Mouse (Mus musculus) liver, embryonic 15.5 days (tissue): ENCODE results near the gene Gm49320. TPM values are rescaled to one million over a fixed set of nuclear protein-coding genes. Genes with fewer than 3 reads are reported as not detected.
A peak's percentile ranks its signal among the peaks of the same experiment; 100 is the strongest.
"Not testable (repeated sequence)": the region's sequence is repeated elsewhere in the genome, so short reads cannot be mapped to it uniquely, and the experiment has no call there.

Source experiments
- ATAC-seq: fragments of 200-750 bp; cut with Nextera tagmentation; 2 replicates; pipeline ENCODE4 v1.8.0; 2017; ENCODE audit warnings: moderate number of reproducible peaks, mild to moderate bottlenecking, moderate library complexity; ENCODE audit not compliant: insufficient read depth
- H3K27ac ChIP-seq: fragments of 300-500 bp; sonication (generic); replicated peaks from 2 replicates; pipeline ENCODE4 v1.5.1; 2015; ENCODE audit warnings: mild to moderate bottlenecking, inconsistent platforms
- H3K27me3 ChIP-seq: fragments of 300-500 bp; sonication (generic); 2 replicates; pipeline ENCODE4 v1.6.1; 2015; ENCODE audit warnings: mild to moderate bottlenecking, inconsistent platforms
- H3K36me3 ChIP-seq: fragments of 300-500 bp; sonication (generic); replicated peaks from 2 replicates; pipeline ENCODE4 v1.6.1; 2015; ENCODE audit warnings: moderate library complexity, mild to moderate bottlenecking, inconsistent platforms
- H3K4me1 ChIP-seq: fragments of 300-500 bp; sonication (generic); replicated peaks from 2 replicates; pipeline ENCODE4 v1.6.1; 2015; ENCODE audit warnings: inconsistent platforms
- H3K4me2 ChIP-seq: fragments of 300-500 bp; sonication (generic); 2 replicates; pipeline ENCODE4 v1.6.1; 2015; ENCODE audit warnings: moderate library complexity, mild to moderate bottlenecking, inconsistent platforms
- H3K4me3 ChIP-seq: fragments of 300-500 bp; sonication (generic); replicated peaks from 2 replicates; pipeline ENCODE4 v1.5.1; 2015; ENCODE audit warnings: mild to moderate bottlenecking, inconsistent platforms
- H3K9ac ChIP-seq: fragments of 300-500 bp; sonication (generic); 2 replicates; pipeline ENCODE4 v1.6.1; 2015; ENCODE audit warnings: moderate library complexity, mild to moderate bottlenecking, inconsistent platforms
- H3K9me3 ChIP-seq: fragments of 300-500 bp; sonication (generic); replicated peaks from 2 replicates; pipeline ENCODE4 v1.6.1; 2016; ENCODE audit warnings: inconsistent platforms
- WGBS: fragments of 180-500 bp; shearing (Covaris S2); methylation state at CpG from one replicate; pipeline ENCODE4 v1.1.7; 2015; ENCODE audit warnings: mixed read lengths; ENCODE audit not compliant: insufficient replicate concordance; 5-methylcytosine and 5-hydroxymethylcytosine counted together
- polyA plus RNA-seq: library from polyadenylated mRNA; unstranded; fragments of >200 nt; fragmentation: Nextera tagmentation; extraction: Ambion mirVana; gene quantifications from 2 replicates; pipeline ENCODE4 v1.2.1, GENCODE M21; 2015

Gene Gm49320
- polyA plus RNA-seq, 1 experiment from 2014 or later = 0.10 TPM

DNA sequence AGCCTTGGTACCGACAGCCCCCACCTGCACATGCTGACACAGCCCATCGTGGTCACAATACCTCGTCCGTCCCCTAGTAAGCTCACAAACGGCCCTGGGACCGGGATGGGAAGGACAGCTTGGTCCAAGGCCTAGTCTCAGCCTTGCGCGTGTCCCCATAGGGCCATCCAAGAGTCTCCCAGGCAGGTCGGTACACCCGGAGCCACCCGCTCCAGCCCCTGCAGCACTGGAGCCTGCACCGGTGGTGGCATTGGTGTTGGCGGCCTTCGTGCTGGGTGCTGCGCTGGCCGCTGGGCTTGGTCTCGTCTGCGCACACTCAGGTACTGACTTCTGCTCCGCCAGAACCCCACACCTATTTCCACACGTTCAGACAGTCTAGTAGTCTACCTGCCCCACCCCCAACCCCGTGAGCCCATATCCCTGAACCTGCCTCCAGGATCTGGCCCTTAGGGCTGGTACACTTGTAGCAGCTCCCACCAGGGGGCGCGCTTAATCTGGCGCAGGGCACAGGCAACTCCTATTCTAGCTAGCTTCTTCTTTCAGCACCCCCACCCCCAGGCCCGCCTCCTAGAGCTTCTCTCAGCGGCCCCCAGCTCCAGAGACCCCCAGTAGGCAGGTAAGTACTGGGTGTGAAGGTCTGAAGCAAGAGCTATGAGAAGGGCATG lies 11.8 kb downstream of the Gm49320 start:
- no peaks in the 10 kb centered on the region for H3K27me3 ChIP-seq
- no peak overlapping the region for H3K27ac ChIP-seq
- WGBS = 43% methylated on average over 26 of the region's 26 CpGs
- no peak overlapping the region for H3K4me3 ChIP-seq
- H3K36me3 ChIP-seq = peaks cover 36% of the 10 kb centered on the region
- no peak overlapping the region for H3K9ac ChIP-seq
- H3K4me1 ChIP-seq = peaks cover 42% of the 10 kb centered on the region
- ATAC-seq = no peak
- no peaks in the 10 kb centered on the region for H3K9me3 ChIP-seq
- no peak overlapping the region for H3K4me2 ChIP-seq

DNA sequence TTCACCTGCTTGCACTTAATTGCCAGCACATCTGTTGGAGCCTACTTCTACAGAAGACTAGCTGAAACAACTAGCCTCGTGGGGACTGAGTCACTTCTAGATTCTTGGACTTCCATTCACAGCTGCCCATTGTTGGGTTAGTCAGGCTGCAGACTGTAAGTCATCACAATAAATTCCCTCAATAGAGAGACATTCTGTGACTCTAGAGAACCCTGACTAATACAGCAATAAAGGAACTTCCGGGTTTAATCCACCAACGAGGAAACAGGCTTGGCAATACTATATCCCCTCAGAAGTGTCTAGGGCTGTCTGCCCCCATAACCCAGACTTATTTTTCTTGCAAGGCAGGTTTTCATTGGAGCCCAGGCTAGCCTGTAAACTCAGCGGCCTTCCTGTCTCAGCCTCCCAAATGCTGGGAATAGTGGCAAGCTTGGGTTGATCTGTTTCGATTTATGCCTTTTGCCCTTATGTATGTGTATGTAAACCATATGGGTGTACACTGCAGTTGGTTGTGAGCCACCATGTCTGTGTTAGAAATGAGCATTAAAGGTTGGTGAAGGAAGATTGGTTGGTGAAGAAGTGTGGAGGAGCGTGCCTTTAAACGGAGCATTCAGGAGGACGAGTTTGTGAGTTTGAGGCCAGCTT lies 13.6 kb downstream of the Gm49320 start:
- H3K4me2 ChIP-seq = peak overlapping the region; percentile 92
- peak overlapping the region; percentile 92 for H3K4me3 ChIP-seq
- H3K4me1 ChIP-seq = peaks cover 35% of the 10 kb centered on the region
- peak overlapping the region; percentile 89 for H3K9ac ChIP-seq
- H3K27me3 ChIP-seq = no peaks in the 10 kb centered on the region
- H3K9me3 ChIP-seq = no peaks in the 10 kb centered on the region
- 30% methylated on average over 8 of the region's 8 CpGs for WGBS
- peak overlapping the region; percentile 85; the same call in 1 of the 2 replicates for H3K27ac ChIP-seq
- peaks cover 29% of the 10 kb centered on the region for H3K36me3 ChIP-seq
- no peak for ATAC-seq

DNA sequence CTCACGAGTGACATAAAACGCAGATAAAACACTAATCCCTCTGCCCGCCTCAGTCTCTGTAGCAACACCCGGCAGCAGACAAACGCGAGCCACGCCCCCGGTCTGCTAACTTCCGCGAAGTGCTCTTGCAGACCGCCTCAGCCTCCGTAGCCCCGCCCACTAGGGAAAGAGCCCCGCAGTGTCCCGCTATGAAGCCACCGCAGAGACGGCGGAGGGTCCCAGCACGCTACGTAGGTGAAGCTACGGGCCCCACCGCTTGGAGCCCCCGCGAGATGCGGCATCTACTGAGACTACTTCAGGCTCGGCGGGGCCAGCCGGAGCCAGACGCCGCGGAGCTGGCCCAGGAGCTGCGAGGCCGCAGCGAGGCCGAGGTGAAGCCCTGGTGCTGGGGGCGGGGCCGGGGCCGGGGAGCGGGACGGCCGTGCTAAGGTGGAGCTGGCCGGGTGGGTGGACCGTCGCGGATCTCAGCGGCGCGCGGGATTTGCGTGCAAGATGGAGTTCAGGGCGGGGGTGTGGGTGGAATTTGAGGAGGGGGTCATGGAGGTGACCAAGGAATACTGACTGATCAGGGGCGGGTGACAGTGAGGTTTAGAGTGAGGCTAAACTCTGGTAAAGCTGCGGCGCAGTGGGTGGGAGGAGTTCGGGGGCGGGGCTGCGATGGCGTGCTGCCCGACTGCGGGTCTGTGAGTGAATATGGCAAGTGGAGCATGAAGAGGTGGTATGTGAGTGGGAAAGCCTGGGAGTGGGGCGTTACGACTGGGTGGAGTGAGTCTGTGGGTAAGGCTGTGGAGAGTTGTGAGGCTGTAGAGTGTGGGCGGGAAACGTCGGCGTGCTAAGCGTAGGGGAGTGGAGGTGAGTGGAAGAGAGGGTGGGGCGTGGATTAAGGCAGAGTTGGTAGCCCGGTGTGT lies 14.5 kb downstream of the Gm49320 start, which contains the start of gene Snapc2:
Gene Snapc2, plus strand, starts transcription at position 147 of the 908 bp plus-strand sequence.
- Histone ChIP-seq H3K9me3 (no peaks in the 10 kb centered on the region), H3K4me2 (peak within 1 kb of the TSS; percentile 92), H3K9ac (peak within 1 kb of the TSS; percentile 89), H3K27ac (peak within 1 kb of the TSS; percentile 85), H3K27me3 (no peaks in the 10 kb centered on the region), H3K4me3 (peak within 1 kb of the TSS; percentile 92), H3K4me1 (peaks cover 36% of the 10 kb centered on the region), H3K36me3 (peaks cover 24% of the 10 kb centered on the region)
- WGBS = under 1% methylated on average over 69 of the region's 69 CpGs
- peak; percentile 94 for ATAC-seq

DNA sequence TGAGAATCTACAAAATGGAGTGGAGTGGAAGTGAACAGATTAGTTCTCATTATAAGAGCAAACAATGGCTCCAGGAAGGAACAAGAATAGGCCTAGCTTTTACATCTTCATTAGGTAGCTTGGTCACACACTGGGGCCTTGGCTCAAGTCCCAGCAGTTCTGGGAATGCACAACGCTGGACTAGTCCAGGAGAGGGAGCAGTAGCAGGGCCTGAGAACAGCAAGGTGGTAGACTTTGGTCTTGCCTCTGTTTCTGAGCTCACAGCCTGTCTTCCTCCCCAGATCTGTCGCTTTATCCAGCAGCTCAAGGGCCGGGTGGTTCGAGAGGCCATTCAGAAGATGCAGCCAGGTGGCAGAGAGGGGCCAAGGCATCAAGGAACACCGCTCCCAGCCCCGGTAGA lies 15.3 kb downstream of the Gm49320 start:
- Histone ChIP-seq H3K9ac (no peak overlapping the region; the same call in 1 of the 2 replicates), H3K9me3 (no peaks in the 10 kb centered on the region)
- no peak for ATAC-seq

DNA sequence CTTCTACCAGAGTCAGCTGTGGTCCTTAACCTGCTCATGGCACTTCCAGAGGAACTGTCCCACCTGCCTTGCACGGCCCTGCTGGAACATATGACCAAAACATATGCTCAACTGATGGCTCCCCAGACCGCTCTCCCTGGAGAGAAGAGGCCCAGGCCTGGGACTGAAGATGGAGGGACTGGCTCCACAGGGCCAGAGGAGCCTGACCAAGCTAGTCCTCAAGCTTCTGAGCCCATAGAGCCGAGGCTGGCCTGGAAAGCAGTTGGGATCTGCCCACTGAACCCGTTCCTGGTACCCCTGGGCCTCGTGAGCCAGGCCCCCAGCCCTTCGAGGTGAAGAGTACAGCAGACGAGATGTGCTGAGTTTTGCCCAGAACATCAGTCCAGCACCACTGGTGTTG lies 16.8 kb downstream of the Gm49320 start:
- 70% methylated on average over 7 of the region's 7 CpGs for WGBS
- H3K9me3 ChIP-seq, H3K4me2 ChIP-seq, ATAC-seq, H3K27me3 ChIP-seq, H3K4me3 ChIP-seq, H3K9ac ChIP-seq, H3K27ac ChIP-seq: not testable (repeated sequence)
- peaks cover 49% of the 10 kb centered on the region for H3K4me1 ChIP-seq
- H3K36me3 ChIP-seq = peaks cover 34% of the 10 kb centered on the region

More for the DNA sequence above, 15.3 kb downstream of the Gm49320 start:
- 71% methylated on average over 6 of the region's 6 CpGs for WGBS
- H3K4me1 ChIP-seq = peaks cover 44% of the 10 kb centered on the region
- H3K4me3 ChIP-seq = peak overlapping the region; percentile 92
- peak overlapping the region; percentile 92 for H3K4me2 ChIP-seq
- no peak overlapping the region for H3K27ac ChIP-seq
- no peaks in the 10 kb centered on the region for H3K27me3 ChIP-seq
- H3K36me3 ChIP-seq = peaks cover 24% of the 10 kb centered on the region

DNA sequence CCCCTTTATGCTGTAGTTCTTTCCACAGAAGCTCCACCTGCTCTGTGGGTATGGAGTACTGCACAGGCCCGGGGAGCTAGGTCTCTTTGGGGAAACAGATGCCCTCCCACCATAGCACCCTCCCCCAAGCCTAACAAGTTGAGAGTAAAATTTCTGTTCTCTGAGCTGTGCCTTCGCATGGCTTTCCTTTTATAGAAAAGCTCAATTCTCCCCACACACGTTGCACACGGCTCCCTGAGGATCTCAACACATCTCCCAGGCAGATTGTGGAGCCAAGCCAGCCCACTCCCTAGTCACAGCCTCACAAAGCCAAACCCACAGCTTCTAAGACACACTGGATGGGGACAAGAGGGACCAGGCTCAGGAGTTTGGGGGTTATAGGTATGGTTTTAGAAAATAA lies 18.2 kb downstream of the Gm49320 start:
- H3K36me3 ChIP-seq = peaks cover 49% of the 10 kb centered on the region
- H3K27ac ChIP-seq = no peak overlapping the region
- ATAC-seq = no peak
- 60% methylated on average over 4 of the region's 4 CpGs for WGBS
- H3K4me2 ChIP-seq = no peak overlapping the region
- peaks cover 43% of the 10 kb centered on the region for H3K4me1 ChIP-seq
- no peak overlapping the region for H3K9ac ChIP-seq
- no peak overlapping the region for H3K4me3 ChIP-seq
- H3K27me3 ChIP-seq = no peaks in the 10 kb centered on the region
- H3K9me3 ChIP-seq = no peaks in the 10 kb centered on the region

DNA sequence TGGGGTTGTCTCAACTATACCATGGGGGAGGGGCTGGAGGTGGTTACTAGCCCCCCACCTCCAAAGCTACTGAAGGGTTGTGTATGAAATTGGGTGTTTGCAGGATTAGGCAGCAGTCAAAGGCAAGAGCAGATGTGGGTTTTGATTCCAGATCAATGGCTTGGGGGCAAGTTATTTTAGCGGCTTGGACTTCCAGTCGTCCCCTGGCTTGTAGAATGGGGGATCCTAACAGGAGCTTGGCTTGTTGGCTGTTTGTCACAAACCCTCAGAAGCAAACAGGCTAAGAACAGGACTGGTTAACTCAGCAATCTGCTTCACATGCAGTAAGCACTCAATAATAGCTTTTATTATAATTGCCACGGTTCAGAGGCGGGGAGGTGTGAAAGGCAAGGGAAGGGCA lies 18.7 kb downstream of the Gm49320 start:
- H3K4me2 ChIP-seq = no peak overlapping the region
- H3K9me3 ChIP-seq = no peaks in the 10 kb centered on the region
- H3K9ac ChIP-seq = no peak overlapping the region
- no peak for ATAC-seq
- H3K36me3 ChIP-seq = peaks cover 53% of the 10 kb centered on the region
- no peak overlapping the region for H3K27ac ChIP-seq
- H3K4me3 ChIP-seq = no peak overlapping the region
- peaks cover 38% of the 10 kb centered on the region for H3K4me1 ChIP-seq
- 82% methylated on average over 4 of the region's 4 CpGs for WGBS
- no peaks in the 10 kb centered on the region for H3K27me3 ChIP-seq

DNA sequence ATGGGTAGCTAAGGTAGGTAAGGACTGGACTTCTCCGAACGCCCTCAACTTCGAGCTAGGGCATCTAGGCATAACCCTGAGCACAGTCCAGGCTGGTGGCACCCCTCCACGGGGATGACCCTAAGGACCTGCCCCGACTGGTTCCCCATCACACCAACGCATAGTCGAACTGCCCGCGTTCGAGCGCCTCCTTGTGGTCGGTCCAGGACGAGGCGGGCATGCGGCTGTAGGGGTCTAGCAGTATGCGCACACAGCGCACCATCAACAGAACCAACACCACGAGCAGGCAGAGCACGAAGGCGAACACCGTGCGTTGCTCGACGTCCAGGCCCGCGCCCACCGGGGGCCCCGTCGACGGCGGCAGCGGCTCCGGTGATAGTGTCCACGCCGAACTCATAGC lies 19.6 kb downstream of the Gm49320 start:
- H3K4me3 ChIP-seq = peak overlapping the region; percentile 64
- peak overlapping the region; percentile 54 for H3K9ac ChIP-seq
- H3K27ac ChIP-seq = peak overlapping the region; percentile 29; the same call in 1 of the 2 replicates
- peak overlapping the region; percentile 100 for H3K4me2 ChIP-seq
- H3K9me3 ChIP-seq = no peaks in the 10 kb centered on the region
- ATAC-seq = peak; percentile 26
- no peaks in the 10 kb centered on the region for H3K27me3 ChIP-seq
- 3% methylated on average over 35 of the region's 35 CpGs for WGBS
- peaks cover 61% of the 10 kb centered on the region for H3K36me3 ChIP-seq
- peaks cover 34% of the 10 kb centered on the region for H3K4me1 ChIP-seq

DNA sequence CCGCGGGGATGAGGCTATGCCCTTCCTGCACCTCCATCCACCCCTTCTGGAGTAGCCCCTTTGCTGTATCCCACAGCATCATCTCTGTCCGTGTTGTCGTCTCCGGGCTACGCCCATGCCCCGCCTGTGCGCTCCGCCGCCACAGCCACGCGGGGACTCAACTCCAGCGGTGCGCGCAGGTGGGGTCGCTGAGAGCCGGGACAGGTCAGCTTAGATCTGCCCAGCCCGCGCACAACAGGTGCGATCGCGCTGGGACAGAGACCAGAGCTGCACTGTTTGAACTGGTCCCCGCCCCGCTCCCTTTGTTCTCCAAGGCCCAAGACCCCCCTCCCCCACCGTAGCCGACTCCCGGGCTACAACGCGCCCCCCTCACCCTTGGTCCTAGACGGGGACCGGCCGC lies 20.0 kb downstream of the Gm49320 start:
- H3K9ac ChIP-seq = peak overlapping the region; percentile 54
- under 1% methylated on average over 32 of the region's 32 CpGs for WGBS
- peak; percentile 56 for ATAC-seq
- peak overlapping the region; percentile 29 for H3K27ac ChIP-seq
- no peaks in the 10 kb centered on the region for H3K27me3 ChIP-seq
- peaks cover 30% of the 10 kb centered on the region for H3K4me1 ChIP-seq
- peak overlapping the region; percentile 64 for H3K4me3 ChIP-seq
- H3K4me2 ChIP-seq = peak overlapping the region; percentile 100
- H3K36me3 ChIP-seq = peaks cover 65% of the 10 kb centered on the region
- no peaks in the 10 kb centered on the region for H3K9me3 ChIP-seq

DNA sequence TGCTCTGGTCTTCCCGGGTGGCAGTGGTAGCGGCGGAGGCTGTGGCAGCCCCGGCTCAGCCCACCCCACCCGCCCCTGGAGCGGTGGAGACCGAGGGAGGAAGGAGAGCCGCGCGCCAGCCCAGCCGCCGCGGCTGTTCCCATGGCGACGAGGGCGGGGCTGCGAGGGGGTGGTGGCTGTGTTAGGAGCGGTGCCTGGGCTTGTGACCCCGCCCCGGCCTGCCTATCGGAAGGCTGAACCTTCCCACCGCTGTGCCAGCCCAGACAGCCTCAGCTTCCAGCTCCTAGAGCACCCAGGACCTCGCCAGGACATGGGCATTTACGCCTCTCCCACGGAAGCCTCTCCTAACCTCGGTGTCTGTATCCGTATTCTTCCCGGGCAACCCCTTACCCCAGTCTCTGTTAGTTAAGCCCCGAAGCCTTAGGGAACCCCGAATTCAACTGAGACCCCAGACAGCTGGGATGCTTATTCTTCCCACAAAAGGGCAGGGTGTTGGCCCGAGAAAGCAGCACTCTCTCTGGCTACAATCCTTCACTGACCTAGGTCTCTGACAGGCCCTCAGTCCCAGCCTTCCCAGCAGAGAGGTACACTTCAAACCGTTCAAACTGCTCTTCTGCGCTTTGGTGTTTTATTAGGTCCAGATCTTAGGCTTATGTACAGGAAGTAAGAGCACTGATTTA lies 20.6 kb downstream of the Gm49320 start, which contains the start of gene Ctxn1:
Gene Ctxn1, minus strand, starts transcription at position 150 of the 680 bp plus-strand sequence.
- H3K4me2 ChIP-seq = peak within 1 kb of the TSS; percentile 100
- peak; percentile 94 for ATAC-seq
- peaks cover 70% of the 10 kb centered on the region for H3K36me3 ChIP-seq
- H3K9me3 ChIP-seq = no peaks in the 10 kb centered on the region
- H3K27ac ChIP-seq = peak within 1 kb of the TSS; percentile 29
- peak within 1 kb of the TSS; percentile 64 for H3K4me3 ChIP-seq
- WGBS = 7% methylated on average over 33 of the region's 33 CpGs
- peaks cover 24% of the 10 kb centered on the region for H3K4me1 ChIP-seq
- peak within 1 kb of the TSS; percentile 54 for H3K9ac ChIP-seq
- no peaks in the 10 kb centered on the region for H3K27me3 ChIP-seq
